ENCODE assay signal across 8 mouse cellular contexts in the genomic region with DNA sequence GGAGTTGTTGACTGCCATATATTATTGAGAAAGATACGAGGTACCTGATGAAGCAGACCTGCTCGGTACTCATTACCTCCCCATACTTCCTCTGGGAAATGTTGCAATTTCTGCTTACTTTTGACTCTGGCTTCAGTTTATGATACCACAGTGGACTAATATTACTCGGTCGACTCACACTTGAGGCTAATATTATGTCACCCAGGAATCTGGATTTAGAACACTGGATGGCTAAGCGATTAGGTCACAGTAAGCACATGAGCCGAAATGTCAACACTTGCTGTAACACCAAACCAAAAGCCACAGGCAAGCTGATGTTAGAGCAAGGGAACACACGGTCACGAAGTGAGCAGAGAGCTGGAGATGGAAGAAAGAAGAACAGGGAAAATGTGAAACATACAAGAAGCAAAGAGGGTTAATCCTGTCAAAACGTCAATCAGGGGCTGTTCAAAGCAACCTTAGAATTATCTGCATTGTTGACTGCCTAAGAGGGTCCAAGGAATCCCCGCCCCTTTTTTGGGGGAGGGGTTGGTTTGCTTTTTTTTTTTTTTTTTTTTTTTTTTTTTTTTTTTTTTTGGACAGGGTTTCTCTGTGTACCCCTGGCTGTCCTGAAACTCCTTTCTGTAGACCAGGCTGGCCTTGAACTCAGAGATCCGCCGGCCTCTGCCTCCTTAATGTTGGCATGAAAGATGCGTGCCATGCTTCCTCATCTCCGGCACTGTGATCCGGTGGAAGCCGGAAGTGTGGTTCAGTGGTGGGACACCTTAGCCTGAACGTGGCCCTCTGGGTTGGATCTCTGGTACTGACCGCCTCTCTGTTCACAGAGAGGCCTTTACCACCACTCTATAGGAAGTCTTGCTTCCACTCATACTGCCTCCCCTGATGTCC. TPM values are rescaled to one million over a fixed set of nuclear protein-coding genes. Genes with fewer than 3 reads are reported as not detected.
DNase-seq lines count a peak whose midpoint lies in the region; ATAC-seq and TF ChIP-seq lines count a peak whose summit lies in the region.
"Had no signal": no experiment of that assay in that cellular context is flagged by ENCODE, and none has a peak within 500 bp of the region (broad histone marks: within the 10 kb centered on the region; RNA-seq: fewer than 3 reads in every experiment).

No protein-coding gene starts in this region.

- no peaks in the 10 kb centered on the region for H3K79me3 ChIP-seq in C2C12 (ENCODE audit: low read depth)

- no peaks in the 10 kb centered on the region for H3K79me2 ChIP-seq in C2C12 (ENCODE audit: control insufficient read depth, insufficient read depth)

- H3K4me3 ChIP-seq in C2C12 (ENCODE audit: insufficient read depth, poor library complexity, severe bottlenecking) (no peak overlapping the region), ES-E14 (ENCODE audit: insufficient read depth in 1 of 2, low read depth in 1 of 2, low read length in 2 of 2, poor library complexity in 1 of 2, severe bottlenecking in 1 of 2) (no peak overlapping the region)
- no peak overlapping the region for H3K4me3 ChIP-seq in lung, embryonic 14.5 days (ENCODE audit: low read depth, low read length)
- H3K4me3 ChIP-seq: forebrain, embryonic 13.5 days had no signal

- no peak for DNase-seq in ES-E14 (ENCODE audit: low read depth, low spot score)
- DNase-seq in heart, adult 9 months (ENCODE audit: low spot score in 2 of 2): peak; percentile 65 to 78
- peak; percentile 52 for DNase-seq in lung, embryonic 14.5 days
- no peak for DNase-seq in thymus, postnatal 14 days
- DNase-seq in kidney, adult 8-10 months: no peak

- in situ Hi-C loops in ES-E14 (cut with MboI; ENCODE audit: low sequenced_read_pairs in 2 of 2, unreplicated experiment in 2 of 2): no loop called here

- peak; percentile 72 for ATAC-seq in lung, embryonic 14.5 days (ENCODE audit: insufficient read depth)
- ATAC-seq in CD4-positive, CD25-positive, alpha-beta regulatory T cell, adult 4 months: no peak
- ATAC-seq: forebrain, embryonic 13.5 days had no signal

- peaks cover 14 to 18% of the 10 kb centered on the region in 2 experiments for H3K4me1 ChIP-seq in ES-E14 (ENCODE audit: control insufficient read depth in 2 of 2, insufficient read depth in 2 of 2, low read length in 2 of 2, poor library complexity in 1 of 2)
- no peaks in the 10 kb centered on the region for H3K4me1 ChIP-seq in lung, embryonic 14.5 days (ENCODE audit: insufficient read depth)

- no peak overlapping the region for H3K4me2 ChIP-seq in lung, embryonic 14.5 days
- H3K4me2 ChIP-seq: forebrain, embryonic 13.5 days had no signal

- no peaks in the 10 kb centered on the region for H3K36me3 ChIP-seq in C2C12 (ENCODE audit: control insufficient read depth, insufficient read depth)
- no peaks in the 10 kb centered on the region for H3K36me3 ChIP-seq in ES-E14 (ENCODE audit: control insufficient read depth, insufficient read depth, low read length, poor library complexity, severe bottlenecking)
- no peaks in the 10 kb centered on the region for H3K36me3 ChIP-seq in lung, embryonic 14.5 days (ENCODE audit: insufficient read depth)

- H3K9ac ChIP-seq in ES-E14 (ENCODE audit: insufficient read depth, low read depth, low read length, poor library complexity, severe bottlenecking): peak overlapping the region; percentile 32; the same call in 1 of the 2 replicates
- no peak overlapping the region for H3K9ac ChIP-seq in lung, embryonic 14.5 days
- H3K9ac ChIP-seq: forebrain, embryonic 13.5 days had no signal

- no peak for TF ChIP-seq CTCF in C2C12 (IDR thresholded peaks at IDR 0.05; ENCODE audit: control insufficient read depth, insufficient read depth, insufficient read length)
- TF ChIP-seq CTCF in lung, embryonic 14.5 days (IDR thresholded peaks at IDR 0.05; ENCODE audit: low read depth): no peak

- no peaks in the 10 kb centered on the region for H3K9me3 ChIP-seq in ES-E14 (ENCODE audit: control insufficient read depth, insufficient read depth, low read depth, low read length)
- no peaks in the 10 kb centered on the region for H3K9me3 ChIP-seq in lung, embryonic 14.5 days (ENCODE audit: low read depth, low read length)
- H3K9me3 ChIP-seq: forebrain, embryonic 13.5 days had no signal

- no peak overlapping the region for H3ac ChIP-seq in C2C12 (ENCODE audit: control insufficient read depth, insufficient read length, low read depth)

- H3K27me3 ChIP-seq in C2C12 (ENCODE audit: control insufficient read depth, insufficient read depth, insufficient read length): no peaks in the 10 kb centered on the region
- no peaks in the 10 kb centered on the region for H3K27me3 ChIP-seq in lung, embryonic 14.5 days (ENCODE audit: insufficient read depth, low read length)
- H3K27me3 ChIP-seq: forebrain, embryonic 13.5 days had no signal

- WGBS in lung, embryonic 14.5 days: 63% methylated on average over 18 of the region's 18 CpGs

- no peak overlapping the region for H3K27ac ChIP-seq in ES-E14 (ENCODE audit: insufficient read depth, low read depth, low read length, poor library complexity, severe bottlenecking)
- no peak overlapping the region for H3K27ac ChIP-seq in lung, embryonic 14.5 days (ENCODE audit: low read depth)
- H3K27ac ChIP-seq: forebrain, embryonic 13.5 days had no signal

TF ChIP-seq in C2C12, 6 proteins besides CTCF, POLR2A, EP300 and RAD21:
- TF ChIP-seq CEBPB (IDR thresholded peaks at IDR 0.05; ENCODE audit: low read depth) (peak; percentile 65), MAX (IDR thresholded peaks at IDR 0.05) (no peak), FOSL1 (IDR thresholded peaks at IDR 0.05; ENCODE audit: insufficient read depth, low read length, poor library complexity, severe bottlenecking) (no peak), MYOD1 (IDR thresholded peaks at IDR 0.05; ENCODE audit: control insufficient read depth, insufficient read length, low read depth) (peak; percentile 52), USF1 (IDR thresholded peaks at IDR 0.05; ENCODE audit: low read depth) (no peak), MYOG (IDR thresholded peaks at IDR 0.05; ENCODE audit: control insufficient read depth, extremely low read depth, insufficient read length) (no peak)

TF ChIP-seq in ES-E14, 5 proteins besides CTCF, POLR2A, EP300 and RAD21:
- no peak for TF ChIP-seq HCFC1 (IDR thresholded peaks at IDR 0.05; ENCODE audit: borderline replicate concordance, insufficient read depth, low read length)
- TF ChIP-seq ZNF384 (IDR thresholded peaks at IDR 0.05; ENCODE audit: low read depth, low read length): peak; percentile 98
- no peak for TF ChIP-seq ZC3H11A (IDR thresholded peaks at IDR 0.05; ENCODE audit: borderline replicate concordance, low read depth, low read length)
- no peak for TF ChIP-seq CHD2 (IDR thresholded peaks at IDR 0.05; ENCODE audit: low read depth, low read length)
- TF ChIP-seq MAFK (IDR thresholded peaks at IDR 0.05; ENCODE audit: insufficient read depth, low read depth, low read length): no peak

RNA-seq across cellular contexts. Expression of gene Slain2, which starts 9.0 kb away (rescaled TPM):
- polyA plus RNA-seq in C2C12 (2012; fragmentation: generic; extraction: Trizol): 20.3 TPM
- 23.0 and 24.5 TPM in 2 replicates for total RNA-seq in ES-E14 (2012; rRNA removed)
- 23.0 and 25.1 TPM in 2 replicates for polyA plus RNA-seq in lung, embryonic 14.5 days (2014; fragmentation: Nextera tagmentation; extraction: Ambion mirVana)
- polyA plus RNA-seq in CD4-positive, CD25-positive, alpha-beta regulatory T cell, adult 4 months (2017; shearing (Covaris generic)): 10 to 100 TPM in 1 of 2 experiments, 1 to 10 TPM in 1; 9.8 to 10.8 TPM

RNA-seq across cellular contexts. Expression of gene Tec, which starts 36.9 kb away (rescaled TPM):
- 0.88 TPM for polyA plus RNA-seq in C2C12 (2012; fragmentation: generic; extraction: Trizol)
- 2.1 and 4.7 TPM in 2 replicates for total RNA-seq in ES-E14 (2012; rRNA removed)
- 3.5 and 3.8 TPM in 2 replicates for polyA plus RNA-seq in lung, embryonic 14.5 days (2014; fragmentation: Nextera tagmentation; extraction: Ambion mirVana)
- polyA plus RNA-seq in CD4-positive, CD25-positive, alpha-beta regulatory T cell, adult 4 months (2017; shearing (Covaris generic)): 10 to 100 TPM; 11.5 to 19.9 TPM

Comparison
In these comparisons a context has a peak if more than half of its experiments do, and no peak if none do; other contexts are left out.
1. DNase-seq: peak in heart, adult 9 months (2 of 2) and lung, embryonic 14.5 days (single experiment); none in ES-E14 (single experiment), thymus, postnatal 14 days (single experiment) and kidney, adult 8-10 months (0 of 2).